Mouse (Mus musculus) liver, adult 2 months (tissue): ENCODE results near the gene Igf2bp3.

Experiments
- CTCF ChIP-seq: fragments of 200-500 bp; IDR thresholded peaks from 2 replicates; pipeline ENCODE4 v1.5.1; 2011; ENCODE audit warnings: low read depth, low read length, control low read depth
- POLR2A ChIP-seq: fragments of 200-500 bp; IDR thresholded peaks from 2 replicates; pipeline ENCODE4 v1.6.1; 2011; ENCODE audit warnings: low read length, control low read depth; ENCODE audit not compliant: insufficient read depth; ENCODE audit errors: extremely low read depth

GRCm38 (mm10) chr6:49079313-49079712 is 135.4 kb downstream of the Igf2bp3 start:
- TF ChIP-seq CTCF (no peak), POLR2A (no peak)
